Mouse (Mus musculus) monocyte, adult 5-6 weeks (primary cell): ENCODE data around the gene Adgrl3. TPM values are rescaled to one million over a fixed set of nuclear protein-coding genes. Genes with fewer than 3 reads are reported as not detected.

Experiments
- ATAC-seq: fragments of 153-309, 156-312 bp; replicated peaks from 2 replicates; pipeline ENCODE4 v1.8.0; 2017; ENCODE audit warnings: mild to moderate bottlenecking; ENCODE audit not compliant: low TSS enrichment, insufficient number of reproducible peaks, severe bottlenecking, poor library complexity, low FRiP score
- total RNA-seq: library from RNA; stranded (forward); fragments of 200-1000, 200-491, 200-594 nt; gene quantifications from 3 replicates; pipeline ENCODE4 v1.2.3, GENCODE M21; 2017

Gene Adgrl3
- total RNA-seq, 1 experiment from 2014 or later = 7.0 TPM

- no peak for ATAC-seq
Measured at GRCm38 (mm10) chr5:81593396-81593995, 573.6 kb downstream of the Adgrl3 start.

GRCm38 (mm10) chr5:81598041-81598440, 578.1 kb downstream of the Adgrl3 start:
- ATAC-seq = no peak

DNA sequence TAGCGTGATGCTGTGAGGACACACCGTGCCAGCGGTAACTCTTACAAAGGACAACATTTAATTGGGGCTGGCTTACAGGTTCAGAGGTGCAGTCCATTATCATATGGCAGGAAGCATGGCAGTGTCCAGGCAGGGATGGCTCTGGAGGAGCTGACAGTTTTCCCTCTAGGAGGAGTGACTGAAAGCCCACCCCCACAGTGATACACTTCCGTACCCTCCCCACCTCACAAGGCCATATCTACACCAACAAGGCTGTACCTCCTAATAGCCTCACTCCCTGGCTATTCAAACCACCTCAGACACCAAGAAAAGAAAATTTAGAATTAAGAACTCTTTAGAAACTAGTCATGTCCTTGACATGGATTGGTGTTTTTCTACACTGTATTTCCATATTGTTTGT, 583.0 kb downstream of the Adgrl3 start:
- ATAC-seq = no peak

DNA sequence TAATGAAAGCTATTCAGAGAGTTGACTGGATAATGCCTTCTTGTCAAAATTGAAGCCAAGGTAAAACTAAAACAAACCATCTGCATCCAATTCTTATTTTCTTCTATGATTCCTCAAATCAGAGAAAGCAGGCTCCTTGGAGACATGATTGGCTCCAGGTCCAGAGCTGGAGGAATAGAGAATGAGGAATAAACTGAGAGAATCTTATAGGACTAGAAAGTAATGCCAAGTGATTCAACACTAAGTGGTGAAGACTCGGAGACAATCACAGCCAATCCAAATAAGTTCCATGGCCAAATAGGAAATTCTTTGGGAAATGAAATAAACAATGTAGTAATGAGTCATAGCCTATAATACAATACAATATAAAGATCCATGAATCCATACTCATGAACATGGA, 585.7 kb downstream of the Adgrl3 start:
- ATAC-seq = no peak

- no peak for ATAC-seq
Measured at GRCm38 (mm10) chr5:81610223-81610622, 590.3 kb downstream of the Adgrl3 start.

DNA sequence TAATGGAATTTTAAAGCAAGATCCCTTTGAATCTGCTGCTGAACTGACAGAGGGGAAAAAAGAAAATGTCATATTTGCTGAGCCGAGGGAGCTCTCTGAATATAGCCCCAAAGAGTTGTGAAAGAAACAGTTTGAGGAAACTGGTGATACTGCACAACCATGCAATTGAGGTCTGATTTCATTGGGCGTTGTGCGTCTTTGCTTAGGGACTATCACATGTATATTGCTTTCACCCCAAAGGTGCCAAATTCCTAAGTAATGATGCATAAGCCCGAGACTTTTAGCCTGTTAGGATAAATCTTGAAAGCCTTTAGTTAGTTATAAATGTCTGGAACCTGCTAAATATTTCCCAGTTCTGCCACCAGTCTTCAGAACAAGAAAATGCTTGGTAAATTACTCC, 594.7 kb downstream of the Adgrl3 start:
- no peak for ATAC-seq

DNA sequence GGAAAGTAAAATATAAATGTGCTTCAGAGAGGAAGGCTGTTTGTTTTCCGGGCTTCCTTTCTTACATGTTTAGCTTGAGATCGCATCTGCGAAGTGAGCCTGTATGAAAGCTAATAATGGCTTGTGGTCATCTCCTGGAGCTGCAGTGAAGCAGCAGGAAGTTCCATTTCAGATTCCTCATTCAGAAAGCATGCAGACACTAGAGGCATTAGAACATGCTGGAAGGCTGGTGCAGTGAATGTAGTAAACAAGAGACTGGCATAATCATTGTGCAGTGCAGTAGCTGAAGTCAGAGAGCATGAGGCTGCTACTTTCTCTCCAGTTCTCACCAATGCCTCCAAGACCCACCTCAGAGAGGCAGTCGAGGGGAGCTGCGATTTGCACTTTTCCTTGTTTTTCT, 601.2 kb downstream of the Adgrl3 start:
- no peak for ATAC-seq

DNA sequence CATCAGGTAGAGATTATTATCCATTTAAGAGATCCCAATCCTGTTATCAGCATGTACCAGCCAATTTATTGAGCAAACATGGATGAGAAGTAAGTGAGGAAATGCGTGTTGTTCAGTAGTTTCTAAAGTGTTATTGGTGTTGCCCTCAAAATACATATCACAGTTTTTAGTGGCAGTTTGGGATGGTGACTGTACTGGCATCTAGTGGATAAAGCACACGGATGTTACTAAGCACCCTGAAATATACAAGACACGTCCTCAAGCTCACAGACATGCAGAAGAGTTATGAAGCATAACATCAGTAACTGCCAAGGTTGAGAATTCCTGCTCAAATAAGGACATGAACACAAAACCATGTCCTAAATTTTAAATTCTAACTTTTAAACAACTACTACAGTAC, 601.8 kb downstream of the Adgrl3 start:
- ATAC-seq = no peak

DNA sequence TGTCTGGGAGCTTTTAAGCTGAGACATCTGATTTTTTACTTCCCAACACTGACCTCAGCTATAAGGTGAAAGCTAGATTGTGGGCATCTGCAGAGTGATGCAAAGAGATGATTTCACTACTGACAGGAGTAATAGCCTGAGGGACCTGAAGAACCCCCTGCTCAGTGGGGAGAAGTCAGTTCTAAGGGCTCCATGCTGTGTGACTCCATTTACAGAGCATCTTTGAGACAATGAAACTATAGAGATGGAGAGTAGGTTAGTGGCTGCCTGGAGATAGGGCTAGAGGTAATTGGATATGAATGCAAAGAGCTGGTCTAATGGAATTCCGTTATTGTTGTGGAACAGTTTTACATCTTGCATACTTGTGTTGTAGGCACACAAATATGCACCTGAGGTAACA, 603.9 kb downstream of the Adgrl3 start:
- ATAC-seq = no peak

- no peak for ATAC-seq
Measured at GRCm38 (mm10) chr5:81636169-81636568, 616.2 kb downstream of the Adgrl3 start.

DNA sequence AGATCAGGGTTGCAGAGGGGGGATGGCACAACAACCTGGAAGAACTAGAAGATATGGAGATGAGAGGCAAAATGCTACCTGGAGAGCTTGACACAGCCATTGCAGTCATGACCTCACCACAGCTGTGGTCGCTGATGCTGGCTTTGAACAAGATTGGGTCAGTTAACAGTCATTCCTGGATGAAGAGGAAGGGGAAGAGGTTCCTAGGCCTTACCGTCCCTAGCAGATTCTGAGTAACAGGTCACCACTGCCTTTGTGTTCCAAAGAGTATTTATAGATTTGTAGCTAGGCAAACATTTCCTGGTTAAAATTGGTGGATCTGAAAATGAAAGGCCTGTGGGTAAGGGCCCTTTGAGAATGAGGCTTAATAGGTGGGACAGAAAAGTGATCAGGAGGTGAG, 618.5 kb downstream of the Adgrl3 start:
- ATAC-seq = no peak

DNA sequence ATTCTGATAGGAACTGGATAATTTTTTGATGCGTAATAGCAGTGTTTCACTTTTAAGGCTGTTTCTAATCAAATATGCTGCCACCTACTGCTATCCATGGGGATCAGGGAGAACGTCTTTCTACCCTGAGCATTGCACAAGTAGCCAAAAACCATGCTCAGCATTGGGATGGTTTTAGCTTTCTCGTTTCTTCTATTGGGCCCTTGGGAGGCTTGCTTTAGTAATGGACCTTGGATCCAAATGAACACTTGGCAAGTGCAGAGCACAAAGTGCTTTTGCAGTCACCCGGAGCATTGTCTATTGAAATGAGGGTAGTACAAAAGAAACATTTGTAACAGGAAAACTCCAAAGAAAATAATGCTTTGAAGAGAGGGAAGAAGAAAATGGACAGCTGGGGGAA, 620.2 kb downstream of the Adgrl3 start:
- no peak for ATAC-seq

- no peak for ATAC-seq
Measured at GRCm38 (mm10) chr5:81645557-81645956, 625.6 kb downstream of the Adgrl3 start.

DNA sequence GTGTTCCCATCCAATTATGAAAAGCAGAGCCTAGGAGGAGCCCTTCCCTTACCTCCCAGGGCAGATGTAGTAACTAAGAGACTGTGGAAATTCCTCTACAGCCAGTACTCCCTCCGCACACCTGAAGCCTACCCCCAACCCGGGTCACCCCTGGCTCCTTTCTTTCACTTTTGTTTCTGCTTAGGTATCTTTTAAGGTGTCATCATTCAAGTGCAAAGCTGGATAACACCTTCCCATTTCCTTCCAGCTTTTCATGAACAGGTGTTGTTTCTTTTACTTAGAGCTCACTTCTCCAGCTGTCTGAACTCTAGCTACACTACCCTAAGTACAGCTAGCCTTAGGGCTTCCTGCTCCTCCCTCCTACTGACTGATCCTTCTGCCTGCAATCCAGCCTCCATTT, 634.0 kb downstream of the Adgrl3 start:
- no peak for ATAC-seq

DNA sequence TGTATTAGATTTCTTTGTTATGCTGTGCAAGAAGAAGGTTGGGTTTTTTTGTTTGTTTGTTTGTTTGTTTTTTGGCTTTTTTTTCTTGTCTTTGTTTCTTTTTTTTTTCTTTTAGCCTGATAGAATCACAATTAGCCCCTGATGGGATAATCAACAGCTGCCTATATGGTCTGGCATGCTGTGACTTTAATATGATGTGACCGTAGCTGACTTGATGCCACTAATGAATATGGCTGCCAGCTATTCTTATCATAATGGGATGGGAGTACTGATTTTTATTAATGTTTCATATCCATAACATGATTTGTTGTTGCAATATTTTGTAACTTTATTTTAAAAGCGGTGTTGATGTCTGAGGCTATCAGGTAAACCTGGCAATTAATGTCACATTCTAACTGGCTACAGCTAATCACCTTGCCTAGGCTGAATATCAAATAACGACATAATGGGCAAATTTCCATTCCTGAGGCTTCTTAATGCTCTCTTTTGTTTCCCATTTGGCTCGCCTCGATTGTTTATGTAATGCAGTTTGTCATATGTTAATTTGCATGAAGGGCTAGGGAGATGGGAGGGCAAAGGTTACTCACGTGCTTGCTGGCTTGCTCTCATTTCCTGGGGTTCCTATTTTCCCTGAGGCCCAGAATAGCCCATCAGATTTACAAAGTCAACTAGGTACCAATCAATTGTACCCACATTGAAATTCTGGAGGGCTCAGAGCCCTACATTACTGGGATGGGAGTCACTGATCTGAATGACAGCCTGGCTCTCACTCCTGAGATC, 641.9 kb downstream of the Adgrl3 start:
- ATAC-seq = no peak

GRCm38 (mm10) chr5:81671025-81671424, 651.1 kb downstream of the Adgrl3 start:
- no peak for ATAC-seq

- no peak for ATAC-seq
Measured at GRCm38 (mm10) chr5:81674275-81674974, 654.5 kb downstream of the Adgrl3 start.

GRCm38 (mm10) chr5:81674975-81675371, 655.0 kb downstream of the Adgrl3 start:
- ATAC-seq = no peak

GRCm38 (mm10) chr5:81676896-81677295, 657.0 kb downstream of the Adgrl3 start:
- ATAC-seq = no peak

GRCm38 (mm10) chr5:81686206-81686605, 666.3 kb downstream of the Adgrl3 start:
- ATAC-seq = no peak
